Mouse (Mus musculus) CH12.LX (cell line): ENCODE measurements around the gene Tpcn1.
"Not testable (repeated sequence)": the region's sequence is repeated elsewhere in the genome, so short reads cannot be mapped to it uniquely, and the experiment has no call there.

Experiments
- CHD1 ChIP-seq: IDR thresholded peaks from 2 replicates; pipeline ENCODE4 v1.6.1; 2012; ENCODE audit warnings: low read depth, low read length, improper control_type of control experiment, inconsistent platforms
- CTCF ChIP-seq, 2 experiments: IDR thresholded peaks in 1 of 2; conservative IDR thresholded peaks in 1 of 2; 2 replicates each; pipeline ENCODE4 v1.5.1; 2011 to 2012; ENCODE audit warnings: low read depth in 2 of 2, low read length in 2 of 2, improper control_type of control experiment in 1 of 2, inconsistent platforms in 1 of 2, mild to moderate bottlenecking in 1 of 2, moderate library complexity in 1 of 2
- ELF1 ChIP-seq: IDR thresholded peaks from 2 replicates; pipeline ENCODE4 v1.6.1; 2014; ENCODE audit warnings: low read depth, mild to moderate bottlenecking, inconsistent platforms, low read length, improper control_type of control experiment
- ETS1 ChIP-seq: conservative IDR thresholded peaks from 2 replicates; pipeline ENCODE4 v1.6.1; 2012; ENCODE audit warnings: low read depth, mild to moderate bottlenecking, inconsistent platforms, low read length, improper control_type of control experiment, moderate library complexity
- HCFC1 ChIP-seq: IDR thresholded peaks from 2 replicates; pipeline ENCODE4 v1.6.1; 2012; ENCODE audit warnings: low read depth, mild to moderate bottlenecking, inconsistent platforms, low read length, improper control_type of control experiment
- KAT2A ChIP-seq: IDR thresholded peaks from 2 replicates; pipeline ENCODE4 v1.6.1; 2012; ENCODE audit warnings: low read length, improper control_type of control experiment, inconsistent platforms; ENCODE audit not compliant: insufficient replicate concordance
- NRF1 ChIP-seq: IDR thresholded peaks from 2 replicates; pipeline ENCODE4 v1.6.1; 2014; ENCODE audit warnings: low read depth, mild to moderate bottlenecking, inconsistent platforms, low read length, improper control_type of control experiment, moderate library complexity
- PAX5 ChIP-seq: IDR thresholded peaks from 2 replicates; pipeline ENCODE4 v1.6.1; 2012; ENCODE audit warnings: low read length, inconsistent platforms, mixed read lengths
- POLR2A ChIP-seq: IDR thresholded peaks from 2 replicates; pipeline ENCODE4 v1.6.1; 2011; ENCODE audit warnings: low read depth, mild to moderate bottlenecking, improper control_type of control experiment, low read length
- POLR2AphosphoS2 ChIP-seq: IDR thresholded peaks from 2 replicates; pipeline ENCODE4 v1.6.1; 2011; ENCODE audit warnings: low read depth, low read length, improper control_type of control experiment
- SMC3 ChIP-seq: IDR thresholded peaks from 2 replicates; pipeline ENCODE4 v1.6.1; 2011; ENCODE audit warnings: low read depth, low read length, improper control_type of control experiment
- UBTF ChIP-seq: IDR thresholded peaks from 2 replicates; pipeline ENCODE4 v1.6.1; 2012; ENCODE audit warnings: low read depth, mild to moderate bottlenecking, inconsistent platforms, low read length, improper control_type of control experiment, moderate library complexity
- USF1 ChIP-seq: IDR thresholded peaks from 2 replicates; pipeline ENCODE4 v1.6.1; 2014; ENCODE audit warnings: low read depth, mild to moderate bottlenecking, inconsistent platforms, low read length, improper control_type of control experiment
- USF2 ChIP-seq: conservative IDR thresholded peaks from 2 replicates; pipeline ENCODE4 v1.6.1; 2011; ENCODE audit warnings: low read depth, low read length, improper control_type of control experiment

- TF ChIP-seq CTCF (conservative IDR thresholded peaks at IDR 0.05 in 1 of 2, IDR thresholded peaks at IDR 0.05 in 1 of 2; ENCODE audit: low read depth in 2 of 2, low read length in 2 of 2): peak in 1 of 2 experiments; percentile 16; a peak in 1 of 4 replicates
- not testable (repeated sequence) for TF ChIP-seq POLR2A, POLR2AphosphoS2, NRF1, SMC3, HCFC1, KAT2A, CHD1, UBTF, ELF1, ETS1, USF1, USF2, PAX5
Observed at GRCm38 (mm10) chr5:120500609-120501008, 87.9 kb downstream of the Tpcn1 start.
